Mouse (Mus musculus) left cerebral cortex, postnatal 4 days (tissue): ENCODE results near the gene Olfr1471. TPM values are rescaled to one million over a fixed set of nuclear protein-coding genes. Genes with fewer than 3 reads are reported as not detected.
"Not testable (repeated sequence)": the region's sequence is repeated elsewhere in the genome, so short reads cannot be mapped to it uniquely, and the experiment has no call there.

Source experiments
- DNase-seq: peaks from one replicate; pipeline ENCODE4 v3.0.0-alpha.2; 2022
- intact Hi-C: fragments of 180-260 bp; cut with DNase I; formaldehyde crosslinking; loops from one replicate; pipeline ENCODE4 v1.15.1; 2025
- total RNA-seq, 2 experiments: library from RNA; stranded (reverse); gene quantifications; 2 replicates each; pipeline ENCODE4 v1.2.3; 2021

Olfr1471 gene
- not detected for total RNA-seq

DNA sequence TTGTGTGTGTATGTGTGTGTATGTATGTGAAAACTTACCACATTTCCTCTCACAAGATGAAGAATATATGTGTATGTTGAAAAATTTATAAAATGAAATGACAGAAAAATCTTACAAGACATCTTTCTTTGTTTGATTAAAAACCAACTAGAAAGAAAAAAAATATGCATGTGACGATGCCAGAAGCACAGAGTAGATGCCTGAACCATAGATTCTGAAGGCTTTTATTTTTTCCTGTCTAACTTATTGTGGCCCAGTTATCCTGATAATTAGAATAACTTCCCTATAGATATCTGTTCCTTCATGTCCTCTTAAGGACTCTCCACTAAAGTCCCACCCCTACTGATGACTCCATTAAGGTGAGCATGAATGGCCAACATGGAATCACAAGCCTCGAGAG is at the start of gene Olfr1471:
Gene Olfr1471 (plus strand): TSS at position 301 of the 400 bp plus-strand sequence.
- DNase-seq, intact Hi-C loops: not testable (repeated sequence)

DNA sequence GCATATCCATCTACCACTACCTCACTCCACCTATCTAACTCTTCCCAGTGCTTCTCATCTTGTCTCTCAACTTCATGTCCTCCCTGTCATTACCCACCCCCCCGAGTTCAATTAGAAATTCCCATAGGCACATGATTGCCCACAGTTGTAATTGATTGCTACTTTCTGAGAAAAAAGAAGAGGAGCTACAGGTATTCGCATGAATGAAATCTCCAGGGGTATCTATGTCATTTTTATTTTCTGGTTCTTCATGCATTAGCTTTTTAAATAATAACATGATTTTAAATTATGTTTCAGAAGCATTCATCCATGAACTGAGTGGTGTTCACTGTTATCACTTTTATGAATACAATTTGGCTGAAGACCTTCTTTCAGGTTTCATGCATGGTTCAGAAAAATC is 35.7 kb upstream of the Olfr1471 start, which contains the start of gene Olfr1469:
Gene Olfr1469 (plus strand): TSS at position 301 of the 400 bp plus-strand sequence.
- no peak for DNase-seq
- intact Hi-C loops, result no loop called here

DNA sequence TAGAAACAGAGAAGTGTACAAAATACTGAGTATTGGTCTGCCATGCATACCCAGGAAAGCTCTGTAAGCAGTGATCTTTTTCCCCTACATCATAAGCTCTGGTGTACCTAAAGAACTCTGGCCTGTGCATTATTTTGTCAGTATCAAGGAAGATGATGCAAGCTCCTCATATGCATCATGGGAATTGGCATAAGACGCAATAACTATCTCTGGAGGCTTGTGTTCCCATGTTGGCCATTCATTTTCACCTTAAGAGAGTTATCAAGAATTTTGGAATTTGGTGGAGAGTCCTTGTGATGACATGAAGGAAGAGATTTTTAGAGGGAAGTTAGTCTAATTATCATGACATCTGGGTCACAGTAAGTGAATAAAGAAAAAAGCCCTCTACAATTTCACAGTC is 12.8 kb downstream of the Olfr1471 start, which contains the start of gene Olfr1472:
Gene Olfr1472 (minus strand): TSS at position 101 of the 400 bp plus-strand sequence.
- intact Hi-C loops, result no loop called here
- no peak for DNase-seq

DNA sequence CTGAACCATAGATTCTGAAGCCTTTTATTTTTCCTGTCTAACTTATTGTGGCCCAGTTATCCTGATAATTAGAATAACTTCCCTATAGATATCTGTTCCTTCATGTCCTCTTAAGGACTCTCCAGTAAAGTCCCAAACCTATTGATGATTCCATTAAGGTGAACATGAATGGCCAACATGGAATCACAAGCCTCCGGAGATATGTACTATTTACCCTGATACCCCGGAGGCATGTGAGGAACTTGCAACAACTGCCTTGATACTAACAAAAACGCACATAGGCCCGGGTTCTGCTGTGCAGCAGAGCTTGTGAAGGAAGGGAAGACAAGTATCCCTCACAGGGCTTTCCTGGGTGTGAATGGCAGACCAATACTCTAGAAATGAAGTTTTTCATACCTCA is 26.1 kb downstream of the Olfr1471 start, which contains the start of gene Olfr1474:
Gene Olfr1474 (plus strand): TSS at position 301 of the 400 bp plus-strand sequence.
- intact Hi-C loops, DNase-seq: not testable (repeated sequence)

- intact Hi-C loops, result no loop called here
- no peak for DNase-seq
Measured at GRCm38 (mm10) chr19:13480096-13480495, 36.9 kb downstream of the Olfr1471 start, which contains the start of gene Olfr1475. Gene Olfr1475 (minus strand): TSS chr19:13480196.

DNA sequence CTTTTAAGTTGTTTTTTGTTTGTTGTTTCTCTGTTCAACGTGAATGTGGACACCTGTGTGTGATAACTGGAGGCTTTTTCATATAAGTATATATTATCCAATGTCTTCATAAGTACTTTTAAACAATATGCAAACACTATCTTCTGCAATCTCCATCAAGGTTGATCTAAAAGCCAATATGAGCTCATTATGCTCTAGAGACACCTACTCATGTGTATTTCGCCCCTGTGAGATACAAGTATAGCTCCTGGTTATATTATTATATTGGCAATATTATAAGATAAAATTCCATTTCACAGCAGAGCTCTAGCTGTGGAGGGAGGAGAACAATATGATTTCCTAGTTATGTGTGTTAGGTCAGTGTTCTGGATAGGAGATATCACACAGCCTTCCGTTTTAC is 57.0 kb downstream of the Olfr1471 start, which contains the start of gene Olfr1477:
Gene Olfr1477 (plus strand): TSS at position 301 of the 400 bp plus-strand sequence.
- no peak for DNase-seq
- intact Hi-C loops, result no loop called here

Other genes with a start within 250 kb of the Olfr1471 start
- gene Olfr1463, start 212.1 kb upstream of the Olfr1471 start, total RNA-seq, result not detected
- gene Olfr1465, start 127.9 kb upstream of the Olfr1471 start, total RNA-seq, result not detected
- not detected for gene Olfr1466, start 104.5 kb upstream of the Olfr1471 start, total RNA-seq
- gene Olfr1467, start 81.2 kb upstream of the Olfr1471 start, total RNA-seq, result not detected
- gene Olfr1469, start 35.6 kb upstream of the Olfr1471 start, total RNA-seq, result not detected
- gene Olfr1472, start 12.7 kb downstream of the Olfr1471 start, total RNA-seq, result not detected
- not detected for gene Olfr1474, start 26.2 kb downstream of the Olfr1471 start, total RNA-seq
- not detected for gene Olfr1475, start 36.8 kb downstream of the Olfr1471 start, total RNA-seq
- not detected for gene Olfr1477, start 57.1 kb downstream of the Olfr1471 start, total RNA-seq
- gene Olfr1480, start 84.5 kb downstream of the Olfr1471 start, total RNA-seq, result not detected
- not detected for gene Olfr1484, start 140.1 kb downstream of the Olfr1471 start, total RNA-seq
- not detected for gene Olfr1487, start 174.0 kb downstream of the Olfr1471 start, total RNA-seq
- not detected for gene Olfr1489, start 188.2 kb downstream of the Olfr1471 start, total RNA-seq
- gene Olfr1490, start 207.7 kb downstream of the Olfr1471 start, total RNA-seq, result not detected